Mouse (Mus musculus): ENCODE measurements around the gene Adamts14.

The Adamts14 gene

DNA sequence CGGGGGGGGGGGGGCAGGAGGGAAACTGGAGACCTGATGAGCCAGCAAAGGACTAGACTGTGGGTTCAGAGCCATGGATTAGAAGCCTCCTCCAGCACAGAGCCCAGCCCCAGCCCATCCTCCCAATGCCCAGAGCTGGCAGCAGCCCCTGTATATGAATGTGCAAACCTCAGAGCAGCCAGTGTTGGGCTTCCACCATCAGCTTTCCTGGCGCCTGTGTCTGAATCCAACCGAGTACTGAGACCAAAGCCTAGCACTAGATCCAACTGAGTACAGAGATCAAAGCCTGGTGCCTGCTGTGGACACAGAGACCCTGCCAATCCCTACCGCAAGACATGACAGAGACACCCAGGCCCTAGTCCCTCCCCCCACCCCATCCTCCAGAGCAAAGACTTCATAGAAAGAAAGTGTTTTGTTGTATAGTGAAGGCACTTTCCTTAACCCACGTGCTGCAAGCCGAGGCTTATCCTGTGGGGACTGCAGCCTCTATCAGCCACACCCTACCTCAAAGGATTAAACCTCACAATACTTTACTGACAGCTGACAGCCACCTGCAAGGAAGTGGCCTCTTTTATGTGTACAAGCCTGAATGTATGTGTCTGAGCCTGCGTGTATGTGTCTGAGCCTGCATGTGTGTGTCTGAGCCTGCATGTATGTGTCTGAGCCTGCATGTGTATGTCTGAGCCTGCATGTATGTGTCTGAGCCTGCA, 40.2 kb downstream of the Adamts14 start:
- DNase-seq (ENCODE audit: low spot score), result no peak

DNA sequence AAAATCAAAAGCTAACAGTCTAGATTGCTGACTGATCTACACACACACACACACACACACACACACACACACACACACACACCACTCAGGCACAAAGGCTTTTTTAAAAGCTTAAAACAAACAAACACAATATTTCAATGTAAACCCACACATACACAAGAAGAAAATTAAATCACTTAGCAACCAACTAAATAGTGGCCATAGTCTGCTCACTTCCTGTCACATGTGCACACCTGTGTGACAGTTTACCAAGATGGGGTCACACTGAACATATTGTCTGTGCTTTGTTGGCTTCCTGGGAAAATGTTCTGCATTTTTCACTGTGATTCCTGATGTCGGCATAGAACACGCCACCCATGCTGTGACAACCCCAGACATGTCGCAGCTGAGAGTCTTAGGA, 41.5 kb downstream of the Adamts14 start:
- DNase-seq (ENCODE audit: low spot score), result no peak

GRCm38 (mm10) chr10:61226784-61227396, 46.3 kb downstream of the Adamts14 start:
- DNase-seq (ENCODE audit: low spot score), result no peak

- DNase-seq (ENCODE audit: low spot score), result no peak
These were observed 47.5 kb downstream of the Adamts14 start for GRCm38 (mm10) chr10:61225694-61226093.

DNA sequence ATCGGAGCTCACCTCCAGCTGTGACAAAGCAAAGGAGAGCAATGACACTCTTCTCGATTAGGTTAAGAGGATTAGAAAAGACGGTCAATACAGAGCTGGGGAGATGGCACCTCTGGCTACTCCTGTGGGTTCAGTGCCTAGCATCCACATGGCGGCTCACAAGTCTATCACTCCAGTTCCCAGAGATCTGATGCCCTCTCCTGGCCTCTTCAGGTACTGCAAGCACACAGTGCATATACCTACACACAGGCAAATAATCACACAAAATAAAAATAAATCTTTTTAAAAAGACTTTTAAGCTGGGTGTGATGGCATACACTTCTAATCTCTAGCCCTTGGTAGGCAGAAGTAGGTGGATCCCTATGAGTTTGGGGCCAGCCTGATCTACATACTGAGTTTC, 53.9 kb downstream of the Adamts14 start:
- no peak for DNase-seq (ENCODE audit: low spot score)

DNA sequence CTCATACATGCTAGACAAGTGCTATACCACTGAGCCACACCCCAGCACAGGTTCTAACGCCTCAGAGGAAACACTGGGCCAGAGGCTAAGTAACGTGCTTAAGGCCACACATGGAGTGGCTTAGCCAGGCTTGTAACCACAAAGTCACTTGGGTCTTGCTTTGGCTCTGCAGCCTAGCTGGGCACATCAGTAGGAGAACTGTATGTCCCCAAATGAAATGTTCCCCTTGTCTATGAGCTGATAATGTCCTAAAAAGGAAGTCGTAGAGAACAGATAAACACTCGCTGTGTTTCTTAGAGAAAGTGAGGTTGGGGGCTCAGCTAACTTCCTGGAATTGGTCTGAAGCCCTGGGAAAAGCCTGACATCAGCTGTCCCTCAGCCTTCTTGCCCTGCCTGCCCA, 57.1 kb downstream of the Adamts14 start:
- DNase-seq (ENCODE audit: low spot score), result no peak

DNA sequence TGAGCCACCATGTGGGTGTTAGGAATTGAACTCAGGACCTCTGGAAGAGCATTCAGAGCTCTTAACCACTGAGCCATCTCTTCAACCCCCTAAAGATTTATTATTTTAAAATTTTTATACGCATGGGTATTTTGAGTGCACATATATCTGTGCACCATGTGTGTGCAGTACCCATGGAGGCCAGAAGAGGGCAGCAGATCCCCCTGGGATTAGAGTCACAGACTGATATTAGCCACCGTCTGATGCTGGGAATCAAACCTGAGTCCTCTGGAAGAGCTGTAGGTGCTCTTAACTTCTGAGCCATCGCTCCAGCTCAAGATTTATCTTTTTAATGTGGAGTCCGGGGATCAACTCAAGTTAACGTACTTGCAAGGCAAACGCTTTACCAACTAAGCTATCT, 57.6 kb downstream of the Adamts14 start:
- DNase-seq (ENCODE audit: low spot score), result no peak

DNA sequence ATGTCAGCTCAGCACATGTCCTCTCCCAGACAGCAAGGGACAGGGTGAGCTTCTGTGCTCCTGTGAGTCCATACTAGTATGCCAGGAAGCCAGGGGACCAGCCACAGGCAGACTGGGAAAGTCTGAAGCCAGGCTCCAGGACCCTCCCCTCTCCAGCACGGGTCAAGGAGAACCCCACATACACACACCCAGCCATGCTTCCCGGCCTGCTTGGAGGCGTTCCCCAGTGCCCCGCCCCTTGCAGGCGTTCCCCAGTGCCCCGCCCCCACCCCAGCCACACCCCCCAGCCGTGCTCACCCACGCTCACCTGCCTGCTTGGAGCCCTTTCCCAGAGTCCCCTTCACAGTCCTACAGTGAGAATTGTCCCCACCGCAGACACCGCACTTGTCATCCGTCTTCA, 60.4 kb downstream of the Adamts14 start:
- no peak for DNase-seq (ENCODE audit: low spot score)

DNA sequence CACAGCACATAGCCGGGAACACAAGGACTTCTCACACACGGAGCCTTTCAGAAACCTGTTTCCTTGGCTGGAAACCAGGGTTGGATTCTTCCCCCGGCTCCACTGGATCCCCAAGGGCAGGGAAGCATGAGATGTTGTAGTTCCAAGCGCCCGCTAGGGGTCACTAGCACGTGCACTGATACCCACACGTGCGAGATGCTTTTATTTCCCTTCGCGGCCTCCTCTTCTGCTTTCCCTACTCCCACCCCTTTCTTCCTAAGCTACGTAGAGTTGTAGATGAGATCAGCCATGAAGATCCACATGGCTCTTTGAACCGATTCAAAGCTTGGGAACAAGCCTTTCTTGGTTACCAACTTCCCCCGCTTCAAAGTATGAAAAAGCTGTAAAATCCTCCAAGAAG, 61.5 kb downstream of the Adamts14 start:
- DNase-seq (ENCODE audit: low spot score), result peak; percentile 58

- DNase-seq (ENCODE audit: low spot score), result no peak
These were observed 62.1 kb downstream of the Adamts14 start for GRCm38 (mm10) chr10:61211105-61211504.

GRCm38 (mm10) chr10:61208114-61208684, 65.0 kb downstream of the Adamts14 start:
- DNase-seq (ENCODE audit: low spot score), result no peak

- DNase-seq (ENCODE audit: low spot score), result no peak
These were observed 69.3 kb downstream of the Adamts14 start for GRCm38 (mm10) chr10:61203930-61204329.

GRCm38 (mm10) chr10:61201596-61202318, 71.5 kb downstream of the Adamts14 start:
- no peak for DNase-seq (ENCODE audit: low spot score)

DNA sequence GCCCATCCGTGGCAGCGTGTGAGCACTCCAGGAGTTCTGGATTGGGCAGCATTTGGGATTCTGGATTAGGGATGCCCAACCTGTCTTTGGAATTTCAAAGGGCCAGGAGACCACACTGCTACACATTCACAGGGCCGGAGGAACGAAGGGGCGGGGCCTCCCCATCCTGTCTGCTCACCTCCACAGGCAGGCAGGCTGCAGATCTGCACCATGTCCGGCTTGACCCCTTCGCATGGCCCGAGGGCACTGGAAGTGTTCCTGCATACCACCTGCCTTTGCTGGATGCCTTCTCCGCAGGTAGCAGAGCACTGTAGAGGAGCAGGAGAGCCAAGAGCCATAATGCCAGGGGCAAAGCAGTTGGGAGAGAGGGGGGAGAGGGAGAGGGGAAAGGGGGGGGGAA, 72.2 kb downstream of the Adamts14 start:
- DNase-seq (ENCODE audit: low spot score), result no peak

GRCm38 (mm10) chr10:61200232-61200820, 72.9 kb downstream of the Adamts14 start:
- no peak for DNase-seq (ENCODE audit: low spot score)

DNA sequence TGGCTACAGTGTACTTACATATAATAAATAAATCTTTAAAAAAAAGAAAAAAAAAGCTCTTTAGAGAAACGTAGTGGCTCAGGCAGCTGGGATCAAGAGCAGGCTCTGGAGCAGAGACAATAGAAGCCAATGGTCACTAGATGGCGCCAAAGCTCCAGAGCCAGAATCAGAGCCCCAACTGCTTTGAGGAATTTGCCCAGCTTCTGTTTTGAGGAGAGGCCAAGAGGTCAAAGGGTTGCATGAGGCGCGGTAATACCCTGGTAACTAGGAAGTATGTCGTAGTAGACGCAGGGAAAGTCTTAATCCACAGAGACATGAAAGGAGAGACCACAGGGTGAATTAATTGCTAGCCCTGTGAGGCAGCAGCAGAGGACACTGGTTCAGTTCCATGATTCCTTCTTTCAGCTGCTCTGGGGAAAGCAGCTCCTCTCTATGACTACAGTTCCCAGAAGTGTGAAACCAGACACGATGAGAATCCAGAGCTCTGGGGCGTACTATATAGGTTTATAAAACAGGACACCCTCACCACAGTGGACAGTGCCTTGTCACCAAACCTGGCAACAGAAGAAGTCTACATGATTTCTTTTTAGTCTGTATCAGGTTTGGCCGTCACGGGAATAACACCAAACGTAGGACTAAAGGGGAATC, 73.5 kb downstream of the Adamts14 start:
- peak; percentile 57 for DNase-seq (ENCODE audit: low spot score)

DNA sequence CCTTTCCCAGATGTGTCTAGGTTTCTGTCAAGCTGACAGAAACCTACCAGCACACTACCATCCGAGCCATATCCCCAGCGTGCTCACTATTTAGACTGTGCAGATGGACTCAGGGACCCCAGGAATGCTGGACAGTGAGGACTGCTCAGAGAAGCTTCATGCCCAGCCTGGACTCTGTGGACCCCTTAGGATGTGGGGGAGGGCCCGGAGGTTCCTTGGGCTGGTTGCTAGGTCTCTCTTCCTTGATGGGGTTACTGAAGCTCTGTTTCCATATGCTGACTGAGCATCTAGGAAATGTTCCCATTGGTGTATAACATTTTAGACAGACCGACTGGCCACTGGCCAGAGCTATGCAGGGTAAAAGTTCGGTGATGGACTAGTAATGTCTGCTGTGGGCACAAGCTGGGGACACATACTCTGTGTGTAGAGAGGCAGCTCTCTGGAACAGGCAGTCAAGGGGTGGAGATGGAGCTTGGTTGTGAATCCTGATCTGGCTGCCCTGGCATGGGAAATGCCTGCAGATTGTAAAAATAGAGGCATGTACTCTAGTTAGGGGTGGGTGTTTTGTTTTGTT, 77.4 kb downstream of the Adamts14 start:
- no peak for DNase-seq (ENCODE audit: low spot score)

DNA sequence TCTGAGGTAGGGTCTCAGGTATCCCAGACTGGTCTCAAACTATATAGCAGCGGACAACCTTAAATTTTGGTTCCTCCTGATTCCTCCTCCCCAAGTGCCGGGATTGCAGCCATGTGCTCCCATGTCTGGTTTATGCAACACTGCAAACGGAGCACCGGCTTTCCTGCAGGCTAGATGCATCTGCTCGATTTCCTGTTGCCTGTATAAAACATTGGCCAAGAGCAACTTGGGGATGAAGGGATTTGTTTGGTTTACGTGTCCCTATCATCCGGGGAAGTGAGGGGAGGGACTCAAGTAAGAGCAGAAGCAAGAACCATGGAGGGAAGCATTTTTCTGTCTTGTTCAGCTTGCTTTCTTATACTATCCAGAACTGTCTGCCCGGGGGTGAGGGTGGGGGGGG, 78.0 kb downstream of the Adamts14 start:
- no peak for DNase-seq (ENCODE audit: low spot score)

GRCm38 (mm10) chr10:61194611-61195010, 78.6 kb downstream of the Adamts14 start:
- DNase-seq (ENCODE audit: low spot score), result no peak

GRCm38 (mm10) chr10:61188010-61188409, 85.2 kb downstream of the Adamts14 start:
- DNase-seq (ENCODE audit: low spot score), result no peak

GRCm38 (mm10) chr10:61187001-61187400, 86.2 kb downstream of the Adamts14 start:
- DNase-seq (ENCODE audit: low spot score), result no peak

DNA sequence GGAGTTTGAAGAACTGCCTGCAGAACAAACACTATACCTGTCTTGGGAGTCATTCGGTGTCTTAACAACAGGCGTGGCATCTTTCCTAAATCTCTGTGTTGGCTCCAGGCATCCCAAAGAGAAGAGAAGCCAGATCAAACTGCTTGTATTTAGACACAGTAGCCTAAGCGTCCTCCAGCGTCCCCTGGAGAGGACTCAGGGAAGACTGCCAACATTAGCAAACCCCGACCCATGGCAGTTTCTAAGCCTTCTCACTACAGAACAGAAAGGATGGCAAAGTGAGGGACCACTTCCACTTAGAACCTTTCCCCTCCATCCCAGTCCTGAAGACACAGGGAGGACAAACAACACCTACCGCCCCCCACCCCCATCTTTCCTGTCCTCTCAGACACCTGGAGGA, 93.3 kb downstream of the Adamts14 start:
- no peak for DNase-seq (ENCODE audit: low spot score)
